Mouse (Mus musculus) liver, postnatal 0 days (tissue): ENCODE data around the gene Trp53i11. TPM values are rescaled to one million over a fixed set of nuclear protein-coding genes. Genes with fewer than 3 reads are reported as not detected.

ENCODE experiments used
- ATAC-seq: fragments of 200-750 bp; cut with Nextera tagmentation; 2 replicates; pipeline ENCODE4 v1.8.0; 2017; ENCODE audit warnings: mild to moderate bottlenecking, moderate library complexity
- DNase-seq: peaks from one replicate; pipeline ENCODE4 v3.0.0-alpha.2; 2016
- H3K27ac ChIP-seq: fragments of 300-500 bp; sonication (generic); 2 replicates; pipeline ENCODE4 v1.5.1; 2014; ENCODE audit warnings: antibody characterized with exemption, moderate library complexity, mild to moderate bottlenecking, low read depth
- H3K27me3 ChIP-seq: fragments of 300-500 bp; sonication (generic); 2 replicates; pipeline ENCODE4 v1.6.1; 2014; ENCODE audit warnings: low read length, control low read depth, mixed read lengths; ENCODE audit not compliant: insufficient read depth
- H3K36me3 ChIP-seq: fragments of 300-500 bp; sonication (generic); replicated peaks from 2 replicates; pipeline ENCODE4 v1.6.1; 2014; ENCODE audit warnings: mild to moderate bottlenecking, control low read depth, low read length, moderate library complexity, mixed read lengths; ENCODE audit not compliant: insufficient read depth
- H3K4me1 ChIP-seq: fragments of 300-500 bp; sonication (generic); 2 replicates; pipeline ENCODE4 v1.6.1; 2014; ENCODE audit warnings: antibody characterized with exemption, mild to moderate bottlenecking, control low read depth; ENCODE audit not compliant: insufficient read depth
- H3K4me2 ChIP-seq: fragments of 300-500 bp; sonication (generic); 2 replicates; pipeline ENCODE4 v1.6.1; 2014; ENCODE audit warnings: low read depth, mild to moderate bottlenecking, low read length, moderate library complexity, mixed read lengths
- H3K4me3 ChIP-seq: fragments of 300-500 bp; sonication (generic); 2 replicates; pipeline ENCODE4 v1.5.1; 2014; ENCODE audit warnings: low read depth, low read length
- H3K9ac ChIP-seq: fragments of 300-500 bp; sonication (generic); replicated peaks from 2 replicates; pipeline ENCODE4 v1.6.1; 2014; ENCODE audit warnings: mild to moderate bottlenecking, moderate library complexity
- H3K9me3 ChIP-seq: fragments of 300-500 bp; sonication (generic); 2 replicates; pipeline ENCODE4 v1.6.1; 2016; ENCODE audit warnings: mild to moderate bottlenecking, control low read depth, low read length, mixed read lengths
- CTCF ChIP-seq: sonication (generic); IDR thresholded peaks from 2 replicates; pipeline ENCODE4 v1.5.1; 2016; ENCODE audit warnings: antibody characterized with exemption, low read depth
- EP300 ChIP-seq: IDR thresholded peaks from 2 replicates; pipeline ENCODE4 v1.6.1; 2016; ENCODE audit warnings: antibody characterized with exemption, low read depth, mild to moderate bottlenecking
- WGBS: fragments of 180-500 bp; shearing (Covaris S2); extraction: QIAGEN DNeasy Blood & Tissue Kit; methylation state at CpG from one replicate; pipeline ENCODE4 v1.1.7; 2014; ENCODE audit not compliant: insufficient replicate concordance; 5-methylcytosine and 5-hydroxymethylcytosine counted together
- polyA plus RNA-seq: library from polyadenylated mRNA; unstranded; fragments of >200 nt; fragmentation: Nextera tagmentation; extraction: Ambion mirVana; gene quantifications from 2 replicates; pipeline ENCODE4 v1.2.1, GENCODE M21; 2015

Trp53i11 gene
- polyA plus RNA-seq, 1 experiment from 2014 or later, result 4.0 TPM

DNA sequence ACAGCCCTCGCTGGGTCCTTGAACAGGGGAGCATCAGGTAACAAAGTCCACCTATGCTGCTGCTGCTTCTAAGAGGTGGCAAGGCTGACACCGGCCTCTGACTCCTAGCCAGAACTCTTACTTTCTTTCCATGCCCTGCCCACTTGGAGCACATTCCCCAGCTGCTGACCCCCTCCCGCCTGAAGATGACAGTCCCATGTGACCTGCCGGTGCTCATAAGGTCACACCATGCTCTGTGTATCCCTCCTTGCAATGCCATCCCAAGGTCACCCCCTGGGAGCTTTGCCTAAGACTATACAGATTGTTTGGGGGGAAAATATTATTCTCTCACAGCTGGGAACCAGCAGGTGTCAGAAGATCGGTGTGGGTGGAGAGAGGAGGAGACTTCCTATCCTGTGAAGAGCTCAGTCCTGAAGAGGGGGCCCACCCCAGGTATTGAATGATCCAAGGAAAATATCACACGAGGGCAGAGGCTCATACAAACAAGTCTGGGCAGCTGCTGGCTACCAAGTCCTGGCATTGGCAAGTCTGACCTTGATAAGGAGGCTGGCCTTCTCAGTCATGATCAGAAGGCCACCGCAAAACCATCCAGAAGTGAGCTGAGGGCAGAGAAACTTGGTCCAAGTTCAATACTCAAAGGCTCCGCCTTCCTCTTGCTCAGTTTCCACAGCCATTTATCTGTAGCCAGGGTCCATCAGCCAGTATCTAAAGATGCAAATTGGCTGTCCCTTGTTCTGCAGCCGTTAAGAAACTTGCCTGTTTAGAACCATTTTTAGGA lies 36.5 kb upstream of the Trp53i11 start:
- no peaks in the 10 kb centered on the region for H3K4me1 ChIP-seq
- TF ChIP-seq CTCF (no peak), EP300 (no peak)
- H3K4me3 ChIP-seq, result no peak overlapping the region
- H3K9me3 ChIP-seq, result no peaks in the 10 kb centered on the region
- no peaks in the 10 kb centered on the region for H3K36me3 ChIP-seq
- no peak overlapping the region for H3K9ac ChIP-seq
- DNase-seq (no peak), ATAC-seq (no peak)
- H3K27ac ChIP-seq, result no peak overlapping the region
- WGBS, result 47% methylated on average over 9 of the region's 9 CpGs
- H3K4me2 ChIP-seq, result no peak overlapping the region
- no peaks in the 10 kb centered on the region for H3K27me3 ChIP-seq

DNA sequence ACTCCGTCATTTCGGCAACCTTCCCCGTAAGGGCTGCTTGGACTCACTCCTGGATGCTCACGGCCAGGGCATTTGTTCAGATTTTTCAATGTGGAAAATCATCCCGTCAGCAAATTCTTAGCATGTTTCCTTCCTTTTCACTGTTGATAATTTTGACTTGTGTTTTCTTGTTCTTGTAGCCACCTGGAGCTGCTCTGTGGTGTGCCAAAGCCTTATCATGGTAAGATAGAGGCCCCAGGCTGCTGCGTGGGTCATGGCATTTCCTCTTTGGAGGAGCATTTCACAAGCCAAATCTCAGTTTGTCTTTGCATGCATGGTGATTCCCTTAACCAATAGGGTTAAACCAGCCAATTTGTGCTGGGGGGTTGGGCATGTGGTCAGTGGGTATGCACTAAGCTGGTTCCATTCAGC lies 35.2 kb upstream of the Trp53i11 start:
- no peaks in the 10 kb centered on the region for H3K27me3 ChIP-seq
- 52% methylated on average over 6 of the region's 6 CpGs for WGBS
- H3K9me3 ChIP-seq, result no peaks in the 10 kb centered on the region
- TF ChIP-seq CTCF (no peak), EP300 (no peak)
- ATAC-seq, result no peak
- no peaks in the 10 kb centered on the region for H3K36me3 ChIP-seq
- no peak for DNase-seq
- H3K27ac ChIP-seq, result no peak overlapping the region
- H3K4me3 ChIP-seq, result no peak overlapping the region
- no peaks in the 10 kb centered on the region for H3K4me1 ChIP-seq
- no peak overlapping the region for H3K9ac ChIP-seq
- H3K4me2 ChIP-seq, result no peak overlapping the region

DNA sequence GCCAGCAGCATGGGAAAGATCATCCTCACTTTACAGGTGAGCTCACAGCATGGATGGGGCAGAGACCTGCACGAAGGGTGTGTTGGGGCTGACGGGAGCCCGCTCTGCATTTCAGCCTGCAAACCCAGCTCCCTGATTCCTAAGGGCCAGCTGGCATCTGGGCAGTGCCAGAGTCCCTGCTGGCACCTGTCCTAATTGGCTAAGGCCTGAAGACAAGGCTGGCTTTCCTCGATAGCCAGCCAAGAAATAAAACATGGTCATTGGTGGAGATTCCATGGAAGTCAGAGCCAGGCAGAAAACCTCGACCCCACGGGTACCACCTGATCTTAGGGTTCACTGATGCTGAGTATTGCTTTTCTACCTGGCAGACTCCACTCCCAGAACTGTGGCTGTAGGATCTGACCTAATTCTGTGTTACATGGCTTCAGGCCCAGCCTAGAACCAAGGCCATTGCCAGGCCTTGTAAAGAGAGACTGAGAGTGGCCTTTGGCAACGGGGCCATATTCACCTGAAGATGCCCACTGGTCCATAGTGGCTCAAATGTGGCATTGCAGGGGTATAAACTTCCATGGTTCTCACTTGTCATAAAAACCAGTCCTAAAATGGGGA lies 34.4 kb upstream of the Trp53i11 start:
- H3K9me3 ChIP-seq, result no peaks in the 10 kb centered on the region
- no peak overlapping the region for H3K27ac ChIP-seq
- H3K4me2 ChIP-seq, result no peak overlapping the region
- ATAC-seq (no peak), DNase-seq (no peak)
- TF ChIP-seq CTCF (no peak), EP300 (no peak)
- WGBS, result 71% methylated on average over 7 of the region's 7 CpGs
- no peaks in the 10 kb centered on the region for H3K4me1 ChIP-seq
- H3K4me3 ChIP-seq, result no peak overlapping the region
- H3K36me3 ChIP-seq, result no peaks in the 10 kb centered on the region
- no peak overlapping the region for H3K9ac ChIP-seq
- no peaks in the 10 kb centered on the region for H3K27me3 ChIP-seq

DNA sequence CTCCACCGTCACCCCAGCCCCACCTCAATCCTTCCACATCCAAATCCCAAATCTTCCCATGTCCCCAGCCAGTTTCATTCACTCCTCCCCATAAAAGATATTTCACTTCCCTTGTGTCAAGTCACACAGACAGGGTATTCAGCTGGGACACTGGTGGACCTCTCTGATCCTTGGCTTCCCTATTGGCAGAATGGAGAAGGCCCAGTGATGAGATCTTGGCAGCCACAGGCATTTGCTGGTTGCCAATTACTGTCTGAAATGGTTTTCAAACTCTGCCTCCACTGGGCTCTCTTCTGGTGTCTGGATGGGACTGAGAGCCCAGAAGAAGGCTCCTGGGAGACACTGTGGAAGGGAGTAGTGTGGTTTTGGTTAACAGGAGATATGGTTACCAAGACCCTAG lies 33.5 kb upstream of the Trp53i11 start:
- H3K9me3 ChIP-seq, result no peaks in the 10 kb centered on the region
- H3K27me3 ChIP-seq, result no peaks in the 10 kb centered on the region
- no peaks in the 10 kb centered on the region for H3K36me3 ChIP-seq
- H3K27ac ChIP-seq, result no peak overlapping the region
- H3K4me2 ChIP-seq, result no peak overlapping the region
- H3K9ac ChIP-seq, result no peak overlapping the region
- H3K4me1 ChIP-seq, result no peaks in the 10 kb centered on the region
- 74% methylated on average over 1 of the region's 1 CpGs for WGBS
- H3K4me3 ChIP-seq, result no peak overlapping the region
- TF ChIP-seq EP300 (no peak), CTCF (no peak)
- no peak for ATAC-seq
- no peak for DNase-seq

DNA sequence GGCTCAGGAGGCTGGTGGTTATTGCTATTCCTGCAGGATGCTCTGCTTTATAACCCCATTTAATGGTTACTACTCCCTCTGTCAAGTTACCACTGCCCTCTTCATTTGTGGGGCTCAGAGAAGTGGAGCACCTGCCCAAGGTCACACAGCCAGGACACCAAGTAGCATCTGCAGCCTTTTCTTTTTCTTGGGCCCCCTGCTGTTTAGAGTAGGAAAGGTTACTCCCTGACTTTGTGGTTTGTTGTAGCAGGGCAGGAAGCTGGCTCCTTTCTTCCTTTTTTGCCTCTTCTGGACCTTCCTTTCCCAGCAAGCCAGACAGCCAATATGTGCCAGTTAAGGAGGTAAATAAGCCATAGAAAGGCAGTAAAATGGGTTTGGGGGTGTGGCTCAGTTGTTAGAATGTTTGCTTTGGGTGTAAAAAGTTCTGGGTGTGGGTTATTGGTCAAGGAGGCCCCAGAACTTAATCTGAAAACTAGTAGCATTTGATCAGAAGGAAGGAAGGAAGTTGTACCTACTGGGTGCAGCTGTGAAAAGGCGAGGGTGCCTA lies 32.8 kb upstream of the Trp53i11 start:
- no peaks in the 10 kb centered on the region for H3K4me1 ChIP-seq
- no peak overlapping the region for H3K4me3 ChIP-seq
- H3K36me3 ChIP-seq, result no peaks in the 10 kb centered on the region
- ATAC-seq (no peak), DNase-seq (no peak)
- TF ChIP-seq CTCF (peak; percentile 22), EP300 (no peak)
- H3K27me3 ChIP-seq, result peaks cover 2% of the 10 kb centered on the region; the same call in 1 of the 2 replicates
- WGBS, result 31% methylated on average over 1 of the region's 1 CpGs
- H3K9me3 ChIP-seq, result no peaks in the 10 kb centered on the region
- no peak overlapping the region for H3K27ac ChIP-seq
- no peak overlapping the region for H3K9ac ChIP-seq
- no peak overlapping the region for H3K4me2 ChIP-seq

DNA sequence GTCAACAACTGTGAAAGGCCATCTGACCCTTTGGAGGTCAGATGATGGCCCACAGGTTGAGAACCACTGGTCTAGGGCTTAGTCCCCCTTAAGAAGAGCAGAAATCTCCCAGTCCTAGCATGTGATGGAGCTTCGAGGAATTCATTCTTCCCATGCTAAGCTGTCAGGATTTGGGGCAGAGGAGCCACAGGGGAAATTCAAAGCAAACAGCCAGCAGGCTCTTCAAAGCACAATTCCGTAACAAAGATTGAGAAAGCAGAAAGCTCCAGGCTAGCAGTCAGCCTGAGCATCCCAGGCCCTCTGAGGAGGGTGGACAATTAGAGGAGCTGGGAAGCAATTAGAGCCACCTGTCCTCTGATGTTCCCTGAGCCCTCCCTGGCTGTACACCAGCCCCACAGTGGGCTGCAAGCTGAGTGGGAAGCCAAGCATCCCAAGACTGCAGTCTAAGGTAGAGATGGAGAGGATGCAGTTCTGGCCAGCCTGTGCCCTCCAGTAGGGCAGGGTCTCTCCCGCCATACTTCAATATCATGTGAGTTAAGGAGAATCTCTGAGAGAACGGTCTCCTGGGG lies 26.8 kb upstream of the Trp53i11 start:
- Histone ChIP-seq H3K4me2 (no peak overlapping the region), H3K9ac (no peak overlapping the region), H3K4me3 (no peak overlapping the region), H3K27ac (no peak overlapping the region), H3K4me1 (peaks cover 12% of the 10 kb centered on the region), H3K9me3 (no peaks in the 10 kb centered on the region), H3K27me3 (peaks cover 3% of the 10 kb centered on the region; the same call in 1 of the 2 replicates), H3K36me3 (no peaks in the 10 kb centered on the region)
- no peak for ATAC-seq
- TF ChIP-seq CTCF (no peak), EP300 (no peak)
- no peak for DNase-seq
- WGBS, result 78% methylated on average over 4 of the region's 4 CpGs
